Mouse (Mus musculus): ENCODE measurements around the gene Chd9. TPM values are rescaled to one million over a fixed set of nuclear protein-coding genes. Genes with fewer than 3 reads are reported as not detected.

The Chd9 gene
- polyA plus RNA-seq, 1 experiment from 2014 or later: 89.0 TPM

DNA sequence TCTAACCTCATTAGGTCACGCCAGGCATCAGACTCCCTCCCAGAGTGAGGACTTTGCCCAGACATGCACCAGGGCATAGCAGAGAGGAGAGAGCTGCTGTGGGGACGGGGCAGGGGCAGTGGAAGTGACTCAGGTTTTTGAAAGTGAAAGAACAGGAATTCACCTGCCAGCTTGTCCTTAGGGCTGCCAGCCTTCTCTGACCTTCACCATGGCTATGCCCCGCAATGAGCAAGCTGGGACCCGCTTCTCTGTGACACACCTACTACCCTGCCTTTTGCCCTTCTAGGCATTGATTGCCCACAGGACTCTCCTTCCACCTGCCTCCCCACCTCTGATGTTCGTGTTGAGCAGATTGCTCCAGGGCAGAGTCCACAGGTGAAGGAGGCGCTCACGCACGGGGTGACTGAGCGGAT is 2.7 kb upstream of the Chd9 start:
- Histone ChIP-seq H3K36me3 (no peaks in the 10 kb centered on the region), H3K4me2 (no peak overlapping the region), H3K27ac (no peak overlapping the region), H3K9me3 (no peaks in the 10 kb centered on the region), H3K4me3 (no peak overlapping the region), H3K9ac (no peak overlapping the region), H3K27me3 (no peaks in the 10 kb centered on the region), H3K4me1 (replicated peaks) (peaks cover 25% of the 10 kb centered on the region)
- no peak for ATAC-seq (ENCODE audit: low FRiP score)
- WGBS: 86% methylated on average over 9 of the region's 9 CpGs

DNA sequence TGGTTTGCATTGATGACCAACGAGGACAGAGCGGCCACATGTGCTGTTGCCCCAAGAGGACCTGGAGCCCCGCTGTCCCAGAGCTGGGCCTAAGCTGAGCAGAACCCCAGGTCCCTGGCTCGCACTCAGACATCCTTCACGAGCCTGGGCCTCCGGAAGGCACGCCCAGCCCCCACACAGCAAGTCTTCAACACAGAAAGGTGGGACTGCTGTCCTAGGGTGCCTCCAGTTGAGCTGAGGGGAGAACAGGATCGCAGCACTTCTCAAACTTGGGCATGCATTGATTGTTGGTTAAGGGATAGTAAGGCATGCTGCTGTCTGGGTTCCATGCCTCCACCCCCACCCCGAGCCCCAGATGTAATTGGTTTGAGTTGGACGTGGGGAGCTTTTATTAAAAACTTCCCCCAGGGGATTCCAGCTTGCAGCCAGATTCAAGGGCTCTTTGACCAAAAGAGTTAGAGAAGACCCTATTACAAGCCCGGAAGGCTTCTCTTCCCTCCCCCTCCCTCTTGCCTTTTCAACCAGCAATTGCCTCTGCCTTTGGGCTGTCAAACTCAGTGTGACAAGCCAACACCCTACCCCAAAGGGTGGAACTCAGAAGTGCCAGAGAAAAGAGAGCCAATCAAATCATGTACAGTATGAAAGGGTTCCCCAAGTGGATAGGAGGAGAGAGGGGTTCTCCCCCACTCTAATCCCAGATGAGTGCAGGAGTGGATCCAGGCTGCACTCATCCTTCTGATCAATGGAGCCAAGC is 1.0 kb downstream of the Chd9 start:
- Histone ChIP-seq H3K27ac (peak overlapping the region; percentile 84), H3K36me3 (no peaks in the 10 kb centered on the region), H3K4me1 (replicated peaks) (peaks cover 35% of the 10 kb centered on the region), H3K4me2 (peak overlapping the region; percentile 82), H3K9me3 (no peaks in the 10 kb centered on the region), H3K9ac (peak overlapping the region; percentile 78), H3K27me3 (no peaks in the 10 kb centered on the region), H3K4me3 (peak overlapping the region; percentile 52)
- under 1% methylated on average over 11 of the region's 11 CpGs for WGBS
- peak; percentile 82 for ATAC-seq (ENCODE audit: low FRiP score)

DNA sequence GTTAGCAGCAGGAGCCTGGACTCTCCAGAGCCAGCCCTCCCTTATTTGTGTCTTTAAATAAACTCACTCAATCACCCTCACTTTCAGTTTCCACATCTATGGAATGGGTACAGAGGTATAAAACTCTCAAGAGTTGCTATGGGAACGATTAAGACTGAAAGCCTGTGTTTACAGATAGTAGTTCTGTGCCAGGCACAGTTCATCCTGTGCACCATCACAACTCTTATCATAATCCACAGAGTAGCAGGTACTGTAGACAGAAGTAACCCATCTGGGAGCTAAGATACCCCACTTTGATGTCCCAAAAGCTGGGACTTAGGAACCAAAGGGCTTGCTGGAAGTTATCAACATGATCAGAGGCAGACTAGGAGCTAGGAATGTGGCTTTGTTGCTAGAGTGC is 1.7 kb downstream of the Chd9 start:
- 88% methylated on average over 1 of the region's 1 CpGs for WGBS
- Histone ChIP-seq H3K36me3 (no peaks in the 10 kb centered on the region), H3K9me3 (no peaks in the 10 kb centered on the region), H3K4me3 (no peak overlapping the region), H3K27ac (no peak overlapping the region), H3K4me1 (replicated peaks) (peaks cover 35% of the 10 kb centered on the region), H3K27me3 (no peaks in the 10 kb centered on the region), H3K4me2 (no peak overlapping the region; the same call in 1 of the 2 replicates), H3K9ac (no peak overlapping the region)
- no peak for ATAC-seq (ENCODE audit: low FRiP score)

DNA sequence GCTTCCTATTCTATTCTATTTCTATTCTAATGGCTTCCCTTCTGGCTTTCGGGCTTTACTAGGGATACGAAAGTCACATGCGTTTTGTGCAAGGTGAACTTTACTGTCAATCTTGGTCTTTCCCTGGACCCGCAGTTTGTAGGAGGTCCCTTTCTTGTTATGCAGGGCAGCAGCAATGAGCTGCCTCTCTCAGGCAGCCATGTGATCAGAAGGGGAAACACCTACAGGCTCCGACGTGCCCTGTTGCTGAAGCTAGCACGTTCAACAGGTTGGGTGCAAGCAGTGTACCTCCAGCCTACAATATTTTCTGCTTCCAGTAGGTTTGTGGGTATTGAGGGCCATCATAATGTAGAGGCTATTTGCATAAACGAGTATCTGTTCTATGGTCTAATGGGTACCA is 2.8 kb downstream of the Chd9 start:
- Histone ChIP-seq H3K36me3 (no peaks in the 10 kb centered on the region), H3K27me3 (no peaks in the 10 kb centered on the region), H3K9ac (no peak overlapping the region), H3K4me1 (replicated peaks) (peaks cover 35% of the 10 kb centered on the region), H3K27ac (no peak overlapping the region), H3K9me3 (no peaks in the 10 kb centered on the region), H3K4me2 (no peak overlapping the region), H3K4me3 (no peak overlapping the region)
- WGBS: 64% methylated on average over 8 of the region's 8 CpGs
- no peak for ATAC-seq (ENCODE audit: low FRiP score)

DNA sequence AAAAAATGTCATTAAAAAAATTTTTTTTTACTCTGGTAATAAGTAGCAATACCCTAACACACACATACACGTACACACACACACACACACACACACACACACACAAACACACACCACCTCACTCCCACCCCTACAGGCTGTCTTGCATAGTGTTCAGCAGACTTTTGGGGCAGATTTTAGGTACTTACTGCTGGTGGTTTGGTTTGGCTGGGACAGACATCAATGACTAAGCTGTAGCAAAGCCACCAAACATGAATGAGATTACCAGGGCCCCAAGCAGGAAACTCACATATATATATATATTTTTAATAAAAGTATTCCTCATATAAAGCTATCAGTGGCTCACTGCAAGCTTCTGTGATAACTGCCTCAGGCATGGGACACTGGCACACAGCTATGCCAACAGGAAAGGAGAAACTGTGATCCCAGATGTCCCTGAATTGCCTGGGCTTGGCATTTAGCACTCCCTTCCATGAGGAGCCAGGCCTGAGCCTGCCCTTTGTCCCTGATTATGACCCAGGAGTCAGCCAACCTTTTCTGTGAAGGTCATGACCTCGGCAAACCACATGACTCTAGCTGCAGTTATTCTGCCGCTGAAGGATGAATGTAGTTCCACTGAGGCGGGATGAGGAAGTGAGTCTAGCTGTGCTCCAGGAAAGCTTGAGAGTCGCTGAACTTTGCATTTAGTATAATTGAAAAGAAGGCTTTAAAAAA is 4.6 kb downstream of the Chd9 start:
- no peaks in the 10 kb centered on the region for H3K9me3 ChIP-seq
- no peaks in the 10 kb centered on the region for H3K36me3 ChIP-seq
- H3K4me3 ChIP-seq: no peak overlapping the region
- no peaks in the 10 kb centered on the region for H3K27me3 ChIP-seq
- H3K27ac ChIP-seq: no peak overlapping the region
- no peak for ATAC-seq (ENCODE audit: low FRiP score)
- H3K4me1 ChIP-seq (replicated peaks): peaks cover 35% of the 10 kb centered on the region
- H3K9ac ChIP-seq: no peak overlapping the region
- WGBS: 38% methylated on average over 5 of the region's 5 CpGs
- H3K4me2 ChIP-seq: no peak overlapping the region

DNA sequence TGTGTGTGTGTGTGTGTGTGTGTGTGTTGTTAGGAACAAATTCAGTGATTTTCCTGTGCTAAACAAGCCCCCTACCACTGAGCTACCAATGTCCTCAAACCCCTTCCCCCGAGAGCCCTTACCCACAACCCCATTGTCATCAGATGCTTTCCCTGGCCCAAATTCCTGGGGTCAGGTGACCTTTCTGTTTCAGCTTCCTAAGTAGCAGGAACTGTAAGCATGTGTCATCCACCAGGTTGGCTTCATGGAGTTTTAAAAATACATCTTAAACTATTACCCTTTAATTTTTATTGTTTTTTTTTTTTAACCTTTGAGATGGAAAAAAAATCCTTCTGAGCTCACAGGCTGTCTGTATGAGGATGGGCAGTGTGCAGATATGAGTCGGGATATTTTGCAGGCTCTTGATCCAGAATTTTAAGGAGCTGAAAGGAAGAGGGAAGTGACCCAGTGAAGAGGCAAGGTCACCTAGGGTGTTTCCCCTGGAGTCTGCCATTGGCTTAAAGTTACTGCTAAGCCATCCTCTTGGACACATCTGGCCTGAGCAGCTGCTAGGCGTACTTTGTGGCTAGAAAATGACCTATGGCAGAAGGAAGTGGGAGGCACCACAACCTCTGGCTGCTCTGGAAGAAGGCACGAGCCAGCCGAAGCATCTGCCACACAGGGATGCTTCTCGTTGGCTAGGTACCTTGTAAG is 5.6 kb downstream of the Chd9 start:
- Histone ChIP-seq H3K27me3 (no peaks in the 10 kb centered on the region), H3K9ac (no peak overlapping the region), H3K9me3 (no peaks in the 10 kb centered on the region), H3K4me1 (replicated peaks) (peaks cover 26% of the 10 kb centered on the region), H3K27ac (no peak overlapping the region), H3K4me3 (no peak overlapping the region), H3K4me2 (no peak overlapping the region), H3K36me3 (no peaks in the 10 kb centered on the region)
- WGBS: 66% methylated on average over 6 of the region's 6 CpGs
- ATAC-seq (ENCODE audit: low FRiP score): no peak

DNA sequence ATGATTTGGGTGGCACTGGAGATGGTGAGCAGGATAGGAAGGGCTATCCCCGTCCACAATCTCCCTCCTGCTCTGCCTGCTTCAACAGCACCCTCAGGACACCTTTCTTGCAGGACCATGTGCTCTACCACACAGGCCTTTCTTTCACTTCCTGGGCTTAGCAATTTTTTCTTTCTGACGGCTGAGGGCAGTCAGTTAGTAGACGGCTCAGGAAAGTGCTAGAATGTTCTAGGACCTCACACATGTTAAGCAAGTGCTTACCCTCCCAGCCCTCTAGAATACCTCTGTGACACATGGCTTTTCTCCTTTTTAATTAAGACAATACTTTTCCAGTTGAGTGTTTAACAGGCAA is 6.1 kb downstream of the Chd9 start:
- no peaks in the 10 kb centered on the region for H3K9me3 ChIP-seq
- no peaks in the 10 kb centered on the region for H3K36me3 ChIP-seq
- no peak for ATAC-seq (ENCODE audit: low FRiP score)
- no peaks in the 10 kb centered on the region for H3K27me3 ChIP-seq
- H3K4me1 ChIP-seq (replicated peaks): peaks cover 21% of the 10 kb centered on the region
- H3K9ac ChIP-seq: no peak overlapping the region
- 88% methylated on average over 3 of the region's 3 CpGs for WGBS
- no peak overlapping the region for H3K4me2 ChIP-seq
- H3K27ac ChIP-seq: no peak overlapping the region
- H3K4me3 ChIP-seq: no peak overlapping the region

DNA sequence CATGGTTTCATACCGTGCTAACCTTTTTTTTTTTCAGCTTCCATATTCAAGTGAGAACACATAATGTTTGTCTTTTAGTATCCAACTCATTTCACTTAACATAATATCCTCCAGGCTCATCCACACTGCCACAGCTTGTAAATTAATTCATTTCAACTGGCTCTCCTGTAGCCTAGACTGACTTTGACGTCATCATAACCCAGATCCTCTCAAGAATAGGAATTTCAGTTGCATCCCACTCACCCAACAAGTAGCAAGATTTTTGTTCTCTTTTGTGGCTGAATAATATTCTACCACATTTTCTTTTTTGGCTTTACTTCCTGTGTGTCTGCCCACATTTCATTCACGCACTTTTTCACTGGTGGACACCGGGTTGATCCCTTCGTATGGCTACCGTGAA is 9.3 kb downstream of the Chd9 start:
- Histone ChIP-seq H3K36me3 (no peaks in the 10 kb centered on the region), H3K27me3 (no peaks in the 10 kb centered on the region), H3K4me1 (replicated peaks) (peaks cover 8% of the 10 kb centered on the region), H3K27ac (no peak overlapping the region), H3K4me2 (no peak overlapping the region), H3K9ac (no peak overlapping the region), H3K4me3 (no peak overlapping the region), H3K9me3 (no peaks in the 10 kb centered on the region)
- 90% methylated on average over 6 of the region's 6 CpGs for WGBS
- ATAC-seq (ENCODE audit: low FRiP score): no peak

DNA sequence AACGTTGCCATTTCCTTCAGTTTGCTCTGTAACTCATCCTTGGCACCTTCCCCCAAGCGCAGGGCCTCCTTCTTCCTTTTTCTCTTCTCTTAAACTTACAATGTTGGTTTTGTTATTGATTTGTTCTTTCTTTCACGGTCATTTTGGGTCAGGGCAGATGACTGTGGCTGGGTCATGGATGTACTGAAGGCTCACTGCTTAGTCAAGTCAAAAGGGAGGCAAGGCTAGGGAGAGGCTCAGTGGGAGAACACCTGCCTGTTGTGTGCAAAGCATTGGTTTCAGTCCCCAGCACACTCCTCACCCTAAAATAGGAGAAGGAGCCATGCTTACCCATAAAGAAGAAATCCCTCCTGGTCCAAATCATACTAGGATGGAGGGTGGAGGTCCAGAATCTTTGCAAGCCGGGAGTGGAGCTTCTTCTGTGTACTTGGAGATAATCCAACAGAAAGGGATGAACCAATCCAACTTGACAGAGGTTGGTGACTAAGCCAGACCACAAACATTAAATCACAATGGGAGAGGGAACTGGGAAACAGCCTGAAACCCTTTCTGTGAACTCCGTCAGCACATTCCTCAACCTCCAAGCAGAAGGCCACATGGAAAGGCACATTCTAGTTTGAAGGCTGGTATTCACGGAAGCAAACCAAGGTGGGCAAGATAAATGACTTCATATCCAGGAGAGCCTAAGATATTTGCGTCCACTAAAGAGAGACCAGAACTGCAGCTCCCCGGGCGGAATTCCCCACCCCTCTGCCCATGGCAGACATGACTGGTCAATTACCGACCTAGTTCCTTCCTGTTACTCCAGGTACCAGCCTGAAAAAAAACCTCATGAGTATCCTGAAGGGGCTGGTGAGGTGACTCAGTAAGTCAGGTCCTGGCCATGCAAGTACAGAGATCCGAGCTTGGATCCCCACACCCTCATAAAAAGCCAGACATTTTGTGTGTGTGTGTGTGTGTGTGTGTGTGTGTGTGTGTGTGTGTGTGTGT is 11.9 kb downstream of the Chd9 start:
- Histone ChIP-seq H3K9me3 (no peaks in the 10 kb centered on the region), H3K4me2 (no peak overlapping the region), H3K9ac (no peak overlapping the region), H3K4me3 (no peak overlapping the region), H3K27me3 (no peaks in the 10 kb centered on the region), H3K36me3 (no peaks in the 10 kb centered on the region), H3K4me1 (replicated peaks) (peaks cover 16% of the 10 kb centered on the region), H3K27ac (no peak overlapping the region)
- no peak for ATAC-seq (ENCODE audit: low FRiP score)
- WGBS: 76% methylated on average over 11 of the region's 11 CpGs

DNA sequence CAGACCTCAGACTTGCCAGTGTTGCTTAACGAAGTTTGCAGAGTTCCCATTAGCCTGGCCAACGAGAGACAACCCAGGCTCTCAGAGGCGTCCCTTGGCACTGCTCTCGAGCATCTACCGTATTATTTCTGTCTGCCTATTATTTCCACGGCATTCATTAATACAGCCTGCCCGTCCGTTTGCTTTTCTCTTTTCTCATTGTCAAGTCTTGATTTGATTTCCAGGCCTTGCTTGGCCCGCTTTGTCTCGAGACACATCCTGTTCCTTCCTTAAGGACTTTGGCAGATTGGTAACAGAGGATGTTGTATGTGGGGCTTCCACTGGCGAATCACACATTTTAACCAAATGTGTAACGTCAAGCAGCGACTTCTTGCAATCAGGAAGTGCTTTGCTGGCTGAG is 13.2 kb downstream of the Chd9 start:
- Histone ChIP-seq H3K27me3 (no peaks in the 10 kb centered on the region), H3K9me3 (no peaks in the 10 kb centered on the region), H3K4me1 (replicated peaks) (peaks cover 16% of the 10 kb centered on the region), H3K36me3 (no peaks in the 10 kb centered on the region), H3K27ac (no peak overlapping the region), H3K4me3 (no peak overlapping the region), H3K9ac (no peak overlapping the region), H3K4me2 (no peak overlapping the region)
- ATAC-seq (ENCODE audit: low FRiP score): no peak
- 64% methylated on average over 13 of the region's 13 CpGs for WGBS

DNA sequence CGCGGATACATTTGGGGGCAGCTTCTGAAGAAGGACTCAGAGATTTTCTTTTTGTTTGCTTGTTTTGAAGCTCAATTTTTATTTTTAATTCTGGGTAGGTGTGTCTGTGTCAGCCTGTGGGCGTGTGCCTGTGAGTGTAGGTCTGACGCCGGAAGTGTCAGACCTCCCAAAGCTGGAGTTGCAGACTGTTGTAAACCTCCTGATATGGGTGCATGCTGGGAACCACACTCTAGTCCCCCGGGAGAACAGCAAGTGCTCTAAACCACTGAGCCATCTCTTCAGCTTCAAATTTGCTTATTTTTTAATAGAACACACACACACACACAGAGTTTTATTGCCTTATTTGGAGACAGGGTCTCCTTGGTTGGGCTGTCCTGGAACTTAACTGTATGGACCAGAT is 15.0 kb downstream of the Chd9 start:
- Histone ChIP-seq H3K9ac (no peak overlapping the region), H3K4me1 (replicated peaks) (peaks cover 16% of the 10 kb centered on the region), H3K27ac (no peak overlapping the region), H3K36me3 (no peaks in the 10 kb centered on the region), H3K9me3 (no peaks in the 10 kb centered on the region), H3K4me2 (no peak overlapping the region), H3K4me3 (no peak overlapping the region), H3K27me3 (no peaks in the 10 kb centered on the region)
- ATAC-seq (ENCODE audit: low FRiP score): no peak
- WGBS: 88% methylated on average over 6 of the region's 6 CpGs
